Mouse (Mus musculus): ENCODE data around the gene Taz.

GRCm38 (mm10) chrX:74328725-74329161, 47.0 kb downstream of the Taz start, which contains the start of gene Plxna3:
- TF ChIP-seq CTCF (IDR thresholded peaks at IDR 0.05; ENCODE audit: extremely low read depth, insufficient read depth, insufficient read length, insufficient replicate concordance) = no peak
- TF ChIP-seq POLR2A (IDR thresholded peaks at IDR 0.05; ENCODE audit: low read depth, low read length) = no peak

Data from spleen, adult 2 months (tissue).